Mouse (Mus musculus): ENCODE measurements around the gene Syap1. TPM values are rescaled to one million over a fixed set of nuclear protein-coding genes. Genes with fewer than 3 reads are reported as not detected.
"Not testable (repeated sequence)": the region's sequence is repeated elsewhere in the genome, so short reads cannot be mapped to it uniquely, and the experiment has no call there.

Syap1 gene
- 55.0 and 58.6 TPM in 2 replicates for polyA plus RNA-seq (2012; ENCODE audit: insufficient read depth, insufficient read length, missing spikeins)

- Histone ChIP-seq H3K27ac (ENCODE audit: insufficient read depth, low read depth, low read length) (peak within 1 kb of the TSS; percentile 34), H3K4me3 (ENCODE audit: insufficient read depth, low read length) (peak within 1 kb of the TSS; percentile 91), H3K4me1 (ENCODE audit: control insufficient read depth, insufficient read depth, low read length) (no peaks in the 10 kb centered on the region)
- TF ChIP-seq CTCF (IDR thresholded peaks at IDR 0.05; ENCODE audit: low read depth, low read length): no peak
- no peak for TF ChIP-seq POLR2A (IDR thresholded peaks at IDR 0.05; ENCODE audit: borderline replicate concordance, low read depth, low read length)
Measured at GRCm38 (mm10) chrX:162887931-162888511, at the start of gene Syap1. Gene Syap1 (minus strand): TSS chrX:162888447.

GRCm38 (mm10) chrX:162931467-162931866, 43.2 kb upstream of the Syap1 start:
- H3K4me1 ChIP-seq (ENCODE audit: control insufficient read depth, insufficient read depth, low read length): no peaks in the 10 kb centered on the region
- H3K4me3 ChIP-seq (ENCODE audit: insufficient read depth, low read length): no peak overlapping the region
- TF ChIP-seq POLR2A (IDR thresholded peaks at IDR 0.05; ENCODE audit: borderline replicate concordance, low read depth, low read length) (no peak), CTCF (IDR thresholded peaks at IDR 0.05; ENCODE audit: low read depth, low read length) (no peak)
- no peak overlapping the region for H3K27ac ChIP-seq (ENCODE audit: insufficient read depth, low read depth, low read length)

- Histone ChIP-seq H3K27ac (ENCODE audit: insufficient read depth, low read depth, low read length) (no peak overlapping the region), H3K4me3 (ENCODE audit: insufficient read depth, low read length) (no peak overlapping the region), H3K4me1 (ENCODE audit: control insufficient read depth, insufficient read depth, low read length) (no peaks in the 10 kb centered on the region)
- TF ChIP-seq CTCF (IDR thresholded peaks at IDR 0.05; ENCODE audit: low read depth, low read length): no peak
- no peak for TF ChIP-seq POLR2A (IDR thresholded peaks at IDR 0.05; ENCODE audit: borderline replicate concordance, low read depth, low read length)
Measured at GRCm38 (mm10) chrX:162921487-162922125, 33.4 kb upstream of the Syap1 start.

- H3K27ac ChIP-seq (ENCODE audit: insufficient read depth, low read depth, low read length): no peak overlapping the region
- H3K4me3 ChIP-seq (ENCODE audit: insufficient read depth, low read length): no peak overlapping the region
- H3K4me1 ChIP-seq (ENCODE audit: control insufficient read depth, insufficient read depth, low read length): no peaks in the 10 kb centered on the region
- TF ChIP-seq POLR2A (IDR thresholded peaks at IDR 0.05; ENCODE audit: borderline replicate concordance, low read depth, low read length) (no peak), CTCF (IDR thresholded peaks at IDR 0.05; ENCODE audit: low read depth, low read length) (no peak)
Measured at GRCm38 (mm10) chrX:162915697-162916096, 27.4 kb upstream of the Syap1 start.

- Histone ChIP-seq H3K4me3 (ENCODE audit: insufficient read depth, low read length) (no peak overlapping the region), H3K27ac (ENCODE audit: insufficient read depth, low read depth, low read length) (no peak overlapping the region), H3K4me1 (ENCODE audit: control insufficient read depth, insufficient read depth, low read length) (no peaks in the 10 kb centered on the region)
- TF ChIP-seq POLR2A (IDR thresholded peaks at IDR 0.05; ENCODE audit: borderline replicate concordance, low read depth, low read length): no peak
- TF ChIP-seq CTCF (IDR thresholded peaks at IDR 0.05; ENCODE audit: low read depth, low read length): no peak
Measured at GRCm38 (mm10) chrX:162913651-162914050, 25.4 kb upstream of the Syap1 start.

GRCm38 (mm10) chrX:162907554-162907953, 19.3 kb upstream of the Syap1 start:
- Histone ChIP-seq H3K27ac (ENCODE audit: insufficient read depth, low read depth, low read length) (no peak overlapping the region), H3K4me3 (ENCODE audit: insufficient read depth, low read length) (no peak overlapping the region), H3K4me1 (ENCODE audit: control insufficient read depth, insufficient read depth, low read length) (peaks cover 2% of the 10 kb centered on the region; the same call in 1 of the 2 replicates)
- TF ChIP-seq POLR2A (IDR thresholded peaks at IDR 0.05; ENCODE audit: borderline replicate concordance, low read depth, low read length) (no peak), CTCF (IDR thresholded peaks at IDR 0.05; ENCODE audit: low read depth, low read length) (no peak)

GRCm38 (mm10) chrX:162902040-162902734, 13.9 kb upstream of the Syap1 start:
- Histone ChIP-seq H3K4me3 (ENCODE audit: insufficient read depth, low read length) (peak overlapping the region; percentile 78), H3K4me1 (ENCODE audit: control insufficient read depth, insufficient read depth, low read length) (peaks cover 5% of the 10 kb centered on the region; the same call in 1 of the 2 replicates), H3K27ac (ENCODE audit: insufficient read depth, low read depth, low read length) (peak overlapping the region; percentile 85)
- TF ChIP-seq CTCF (IDR thresholded peaks at IDR 0.05; ENCODE audit: low read depth, low read length) (no peak), POLR2A (IDR thresholded peaks at IDR 0.05; ENCODE audit: borderline replicate concordance, low read depth, low read length) (no peak)

- TF ChIP-seq POLR2A (IDR thresholded peaks at IDR 0.05; ENCODE audit: borderline replicate concordance, low read depth, low read length) (no peak), CTCF (IDR thresholded peaks at IDR 0.05; ENCODE audit: low read depth, low read length) (no peak)
- Histone ChIP-seq H3K4me1 (ENCODE audit: control insufficient read depth, insufficient read depth, low read length) (peaks cover 5% of the 10 kb centered on the region; the same call in 1 of the 2 replicates), H3K27ac (ENCODE audit: insufficient read depth, low read depth, low read length) (peak overlapping the region; percentile 85), H3K4me3 (ENCODE audit: insufficient read depth, low read length) (peak overlapping the region; percentile 78)
Measured at GRCm38 (mm10) chrX:162901371-162902039, 13.3 kb upstream of the Syap1 start.

- H3K27ac ChIP-seq (ENCODE audit: insufficient read depth, low read depth, low read length): peak within 1 kb of the TSS; percentile 85
- TF ChIP-seq CTCF (IDR thresholded peaks at IDR 0.05; ENCODE audit: low read depth, low read length) (no peak), POLR2A (IDR thresholded peaks at IDR 0.05; ENCODE audit: borderline replicate concordance, low read depth, low read length) (no peak)
Measured at GRCm38 (mm10) chrX:162900938-162901337, 12.7 kb upstream of the Syap1 start, which contains the start of gene Ctps2. Gene Ctps2 (plus strand): TSS chrX:162901238.

GRCm38 (mm10) chrX:162888575-162889223, 452 bp upstream of the Syap1 start:
- H3K4me1 ChIP-seq (ENCODE audit: control insufficient read depth, insufficient read depth, low read length); H3K27ac ChIP-seq (ENCODE audit: insufficient read depth, low read depth, low read length); H3K4me3 ChIP-seq (ENCODE audit: insufficient read depth, low read length): not testable (repeated sequence)

More at GRCm38 (mm10) chrX:162900938-162901337, 12.7 kb upstream of the Syap1 start, which contains the start of gene Ctps2:
- peak within 1 kb of the TSS; percentile 78 for H3K4me3 ChIP-seq (ENCODE audit: insufficient read depth, low read length)
- peaks cover 5% of the 10 kb centered on the region; the same call in 1 of the 2 replicates for H3K4me1 ChIP-seq (ENCODE audit: control insufficient read depth, insufficient read depth, low read length)
